Mouse (Mus musculus): Measurements from ENCODE around the gene Rassf5.

- no peak for TF ChIP-seq GATA1 (IDR thresholded peaks at IDR 0.05; ENCODE audit: low read length)
- TF ChIP-seq TAL1 (IDR thresholded peaks at IDR 0.05; ENCODE audit: low read length), result no peak
These were observed 31.8 kb upstream of the Rassf5 start for GRCm38 (mm10) chr1:131276831-131277230.
